Mouse (Mus musculus) midbrain, embryonic 10.5 days (tissue): Measurements from ENCODE around the gene Lyplal1. TPM values are rescaled to one million over a fixed set of nuclear protein-coding genes. Genes with fewer than 3 reads are reported as not detected.

ENCODE experiments used
- DNase-seq: peaks from one replicate; pipeline ENCODE4 v3.0.0-alpha.2; 2017; ENCODE audit warnings: low spot score
- H3K27ac ChIP-seq: fragments of 300-500 bp; sonication (generic); replicated peaks from 2 replicates; pipeline ENCODE4 v1.5.1; 2016; ENCODE audit warnings: mild to moderate bottlenecking
- H3K27me3 ChIP-seq: fragments of 300-500 bp; sonication (generic); 2 replicates; pipeline ENCODE4 v1.6.1; 2016; ENCODE audit warnings: low read depth, mild to moderate bottlenecking; ENCODE audit not compliant: poor library complexity, severe bottlenecking
- H3K36me3 ChIP-seq: fragments of 300-500 bp; sonication (generic); 2 replicates; pipeline ENCODE4 v1.6.1; 2016; ENCODE audit warnings: mild to moderate bottlenecking, moderate library complexity
- H3K4me1 ChIP-seq: fragments of 300-500 bp; sonication (generic); 2 replicates; pipeline ENCODE4 v1.6.1; 2016
- H3K4me3 ChIP-seq: fragments of 300-500 bp; sonication (generic); 2 replicates; pipeline ENCODE4 v1.5.1; 2016; ENCODE audit warnings: mild to moderate bottlenecking, moderate library complexity
- H3K9me3 ChIP-seq: fragments of 300-500 bp; sonication (generic); replicated peaks from 2 replicates; pipeline ENCODE4 v1.6.1; 2016; ENCODE audit warnings: mild to moderate bottlenecking
- WGBS: fragments of 180-500 bp; shearing (Covaris S2); methylation state at CpG from one replicate; pipeline ENCODE4 v1.1.7; 2016; 5-methylcytosine and 5-hydroxymethylcytosine counted together
- polyA plus RNA-seq: library from polyadenylated mRNA; unstranded; fragments of >200 nt; fragmentation: Nextera tagmentation; extraction: Ambion mirVana; gene quantifications from 2 replicates; pipeline ENCODE4 v1.2.1, GENCODE M21; 2016

The Lyplal1 gene
- polyA plus RNA-seq = 19.4 and 21.5 TPM in 2 replicates

DNA sequence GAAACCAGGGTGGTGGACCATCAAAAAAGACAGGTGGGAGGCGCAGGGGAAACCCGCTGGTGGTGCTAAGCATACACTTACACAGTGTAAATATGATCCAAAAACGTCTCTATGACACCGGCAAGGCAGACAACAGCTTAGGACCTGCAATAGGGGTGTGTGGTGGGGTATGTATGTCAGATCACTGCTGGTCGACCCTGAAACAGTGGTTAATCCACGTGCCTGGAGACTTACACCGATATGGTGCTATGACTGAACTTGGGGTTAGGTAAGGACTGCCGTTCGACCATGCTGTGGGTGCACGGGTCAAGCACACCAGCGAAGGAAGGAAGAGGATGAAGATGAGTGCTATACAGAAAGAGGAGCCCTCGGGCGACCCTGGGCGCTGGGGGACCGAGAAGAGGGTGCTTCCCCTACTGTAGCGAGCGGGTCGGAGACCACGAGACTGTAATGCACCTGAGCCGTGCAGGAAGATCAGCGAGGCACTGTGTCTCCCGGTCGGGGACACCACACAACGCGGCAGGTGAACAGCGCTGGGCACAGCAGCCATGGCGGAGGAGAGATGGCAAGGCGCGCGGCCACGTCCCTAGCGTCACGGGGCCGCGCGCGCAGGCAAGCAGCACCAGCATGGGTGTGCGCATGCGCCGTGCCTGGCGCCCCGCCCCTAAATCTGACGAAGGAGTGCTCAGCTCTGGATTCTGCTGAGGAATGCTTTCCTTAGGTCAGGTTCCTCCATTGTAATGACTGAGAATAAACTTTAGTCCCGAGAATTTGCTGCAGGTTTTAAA, at the start of gene Lyplal1:
Lyplal1 (minus strand) TSS at position 610 of the 788 bp plus-strand sequence.
- H3K9me3 ChIP-seq = no peaks in the 10 kb centered on the region
- peaks cover 11% of the 10 kb centered on the region for H3K4me1 ChIP-seq
- H3K27me3 ChIP-seq = no peaks in the 10 kb centered on the region
- H3K4me3 ChIP-seq = peak within 1 kb of the TSS; percentile 73
- H3K27ac ChIP-seq = peak within 1 kb of the TSS; percentile 94
- WGBS = 5% methylated on average over 44 of the region's 44 CpGs
- DNase-seq = peak; percentile 90
- 0 out of 2 replicates have a peak, but pooled peaks cover 2% of the 10 kb centered on the region for H3K36me3 ChIP-seq

DNA sequence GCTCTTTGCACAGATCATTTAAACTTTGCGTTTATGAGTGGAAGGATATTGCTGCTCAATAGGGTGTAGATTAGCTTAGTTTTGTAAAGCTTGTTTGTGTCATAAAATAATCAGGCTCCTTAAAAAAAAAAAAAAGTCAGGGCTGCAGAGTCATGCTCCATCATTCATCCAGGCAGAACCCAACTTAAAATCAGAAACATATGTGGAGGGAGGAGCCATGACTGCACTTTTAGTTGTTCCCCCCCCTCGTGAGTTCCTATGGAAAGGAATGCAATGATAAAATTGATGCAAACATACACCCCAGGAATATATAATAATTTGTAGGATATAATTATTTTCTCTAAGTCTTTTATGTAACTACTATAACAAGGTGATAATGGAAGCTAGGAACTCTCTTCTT, 46.5 kb upstream of the Lyplal1 start:
- H3K27ac ChIP-seq = no peak overlapping the region
- H3K4me1 ChIP-seq = no peaks in the 10 kb centered on the region
- H3K36me3 ChIP-seq = no peaks in the 10 kb centered on the region
- no peak overlapping the region for H3K4me3 ChIP-seq
- H3K27me3 ChIP-seq = no peaks in the 10 kb centered on the region
- H3K9me3 ChIP-seq = no peaks in the 10 kb centered on the region
- DNase-seq = no peak
- 65% methylated on average over 2 of the region's 2 CpGs for WGBS

DNA sequence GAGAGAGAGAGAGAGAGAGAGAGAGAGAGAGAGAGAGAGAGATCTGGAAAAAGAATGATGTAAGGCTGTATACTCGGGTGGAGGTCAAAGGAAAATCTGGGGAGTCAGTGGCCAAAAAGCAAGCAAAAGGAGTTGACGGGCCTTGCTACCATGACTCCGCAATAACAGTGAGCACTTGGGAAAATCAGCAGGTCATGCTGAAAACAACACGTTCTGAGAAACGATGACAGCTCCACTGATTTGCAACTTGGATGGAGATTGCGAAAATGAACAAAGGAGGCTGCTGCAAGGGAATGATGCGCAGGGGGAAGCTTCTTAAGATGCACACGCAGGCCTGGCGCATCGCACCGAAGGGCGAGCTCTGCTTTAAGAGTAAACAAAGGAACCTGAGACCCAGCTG, 46.1 kb upstream of the Lyplal1 start:
- no peak overlapping the region; the same call in 1 of the 2 replicates for H3K27ac ChIP-seq
- DNase-seq = no peak
- 67% methylated on average over 12 of the region's 12 CpGs for WGBS

DNA sequence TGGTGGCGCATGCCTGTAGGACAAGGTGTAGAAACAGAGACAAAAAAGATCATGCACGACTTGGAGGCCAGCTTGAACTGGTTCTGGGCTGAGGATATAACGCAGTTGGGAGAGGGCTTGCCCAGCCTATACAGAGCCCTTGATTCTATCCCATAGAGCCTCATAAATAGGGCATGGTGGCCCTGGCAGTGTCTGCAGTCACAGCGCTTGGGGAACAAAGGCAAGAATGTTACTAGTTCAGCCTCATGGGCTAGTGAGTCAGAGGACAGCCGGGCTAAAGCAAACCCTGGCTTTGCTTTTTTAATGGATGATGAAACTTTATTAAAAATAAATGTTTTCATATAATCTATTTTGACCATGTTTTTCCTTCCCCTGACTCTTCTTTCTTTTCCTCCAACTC, 33.3 kb upstream of the Lyplal1 start:
- Histone ChIP-seq H3K4me1 (0 out of 2 replicates have a peak, but pooled peaks cover 2% of the 10 kb centered on the region), H3K4me3 (no peak overlapping the region), H3K27me3 (no peaks in the 10 kb centered on the region), H3K36me3 (no peaks in the 10 kb centered on the region), H3K27ac (no peak overlapping the region), H3K9me3 (no peaks in the 10 kb centered on the region)
- WGBS = 77% methylated on average over 5 of the region's 5 CpGs
- DNase-seq = no peak

More for the DNA sequence above, 46.1 kb upstream of the Lyplal1 start:
- H3K9me3 ChIP-seq = no peaks in the 10 kb centered on the region
- no peaks in the 10 kb centered on the region for H3K4me1 ChIP-seq
- no peaks in the 10 kb centered on the region for H3K27me3 ChIP-seq
- no peaks in the 10 kb centered on the region for H3K36me3 ChIP-seq
- H3K4me3 ChIP-seq = no peak overlapping the region

DNA sequence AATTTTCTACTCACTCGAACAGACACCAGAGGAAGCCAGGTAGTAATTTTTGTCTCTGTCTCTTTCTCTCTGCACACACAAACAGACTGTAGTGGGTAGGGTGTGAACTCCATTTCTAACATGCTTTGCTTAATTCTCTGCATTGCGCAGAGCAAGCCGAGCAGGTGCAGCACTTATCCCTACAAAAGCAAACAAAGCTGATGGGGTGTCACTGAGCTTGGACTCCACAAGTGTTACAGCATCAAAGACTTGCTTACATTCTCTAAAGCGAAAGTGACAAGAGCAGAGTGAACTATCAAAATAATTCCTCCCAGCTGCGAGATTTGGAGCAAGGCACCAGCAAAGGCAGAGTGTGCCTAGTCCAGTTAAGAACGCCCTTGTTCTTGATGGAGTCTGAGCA, 28.3 kb upstream of the Lyplal1 start:
- 0 out of 2 replicates have a peak, but pooled peaks cover 2% of the 10 kb centered on the region for H3K4me1 ChIP-seq

DNA sequence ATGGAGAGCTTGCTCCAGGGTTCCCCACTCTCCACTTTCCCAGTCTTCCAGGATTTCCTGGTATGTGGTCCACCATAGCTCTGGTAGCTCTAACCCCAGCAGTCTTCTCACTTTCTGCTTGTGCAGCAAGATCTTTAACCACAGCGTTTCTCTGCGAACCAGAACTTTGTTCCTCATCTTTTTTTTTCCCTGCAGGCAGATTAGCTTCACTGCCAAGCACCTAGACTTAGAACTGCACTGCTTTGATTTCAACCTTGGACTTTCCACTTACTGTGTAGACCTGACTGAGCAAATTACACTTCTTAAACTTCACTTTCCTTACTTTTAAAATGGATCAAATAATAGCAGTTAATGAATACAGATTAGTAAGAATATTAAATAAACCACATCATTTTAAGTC, 23.1 kb upstream of the Lyplal1 start:
- no peak overlapping the region for H3K27ac ChIP-seq
- DNase-seq = no peak
- no peak overlapping the region for H3K4me3 ChIP-seq
- WGBS = 84% methylated on average over 2 of the region's 2 CpGs
- H3K9me3 ChIP-seq = no peaks in the 10 kb centered on the region
- no peaks in the 10 kb centered on the region for H3K4me1 ChIP-seq
- no peaks in the 10 kb centered on the region for H3K36me3 ChIP-seq
- no peaks in the 10 kb centered on the region for H3K27me3 ChIP-seq

More for the DNA sequence above, 28.3 kb upstream of the Lyplal1 start:
- Histone ChIP-seq H3K27ac (no peak overlapping the region), H3K27me3 (no peaks in the 10 kb centered on the region), H3K4me3 (no peak overlapping the region), H3K9me3 (no peaks in the 10 kb centered on the region), H3K36me3 (no peaks in the 10 kb centered on the region)
- no peak for DNase-seq
- WGBS = 66% methylated on average over 6 of the region's 6 CpGs

DNA sequence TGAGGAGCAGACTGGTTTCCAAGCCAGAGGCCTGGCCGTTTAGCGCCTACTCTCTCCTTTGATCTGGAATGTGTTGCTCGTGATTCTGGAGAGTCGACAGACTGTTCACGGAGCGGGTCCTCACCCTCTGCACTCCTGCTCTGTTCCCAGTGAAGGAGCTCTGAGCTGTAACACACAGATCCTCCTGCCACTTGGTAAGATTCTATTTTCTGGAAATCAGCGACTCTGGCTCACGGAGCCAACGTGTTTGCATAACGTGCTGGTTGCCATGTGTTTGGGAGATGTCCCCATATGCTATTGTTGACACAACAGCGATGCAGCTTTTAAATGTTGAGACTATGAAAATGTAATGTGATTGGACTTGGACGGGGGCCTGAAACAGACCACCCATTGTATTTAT, 20.8 kb upstream of the Lyplal1 start:
- Histone ChIP-seq H3K4me1 (no peaks in the 10 kb centered on the region), H3K27ac (no peak overlapping the region), H3K36me3 (no peaks in the 10 kb centered on the region), H3K9me3 (no peaks in the 10 kb centered on the region), H3K4me3 (no peak overlapping the region), H3K27me3 (no peaks in the 10 kb centered on the region)
- no peak for DNase-seq
- WGBS = 80% methylated on average over 12 of the region's 12 CpGs

DNA sequence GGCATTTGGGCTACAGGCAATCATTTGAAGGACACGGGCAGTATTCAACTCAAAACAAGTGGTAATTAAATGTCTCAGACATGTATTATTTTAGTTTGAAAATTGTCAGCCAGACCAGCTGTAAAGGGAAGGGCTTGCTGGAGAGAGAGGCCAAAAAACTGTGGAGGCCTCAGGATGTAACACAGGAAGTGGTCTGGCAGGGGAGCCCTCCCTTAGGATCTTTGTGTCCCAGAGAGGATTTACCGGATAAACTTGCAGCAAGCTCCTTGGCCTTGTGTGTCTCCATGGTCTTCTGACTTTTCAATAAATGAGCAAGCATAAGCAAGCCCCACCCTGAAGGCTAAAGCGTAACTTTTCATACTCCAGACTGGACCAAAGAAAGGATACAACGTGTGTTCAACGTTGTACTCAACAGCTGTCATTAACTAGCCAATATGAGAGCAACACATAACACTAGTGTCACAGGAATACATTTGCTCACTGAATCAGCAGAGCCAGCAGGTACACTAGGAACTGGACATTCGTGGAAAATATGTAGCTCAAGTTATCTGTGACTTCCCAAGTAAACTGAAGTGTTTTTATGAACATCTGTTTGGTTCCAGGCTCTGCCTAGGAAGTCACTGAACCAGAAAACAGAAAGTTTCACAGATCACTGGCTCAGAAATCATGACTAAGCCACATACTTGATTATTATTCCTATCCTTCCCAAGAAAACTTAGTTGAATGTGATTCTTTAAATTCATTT, 19.7 kb upstream of the Lyplal1 start:
- no peaks in the 10 kb centered on the region for H3K27me3 ChIP-seq
- no peaks in the 10 kb centered on the region for H3K36me3 ChIP-seq
- DNase-seq = no peak
- no peak overlapping the region for H3K4me3 ChIP-seq
- H3K4me1 ChIP-seq = no peaks in the 10 kb centered on the region
- no peaks in the 10 kb centered on the region for H3K9me3 ChIP-seq
- 0 out of 2 replicates have a peak overlapping the region, but pooled peaks have one; percentile 13 for H3K27ac ChIP-seq
- 88% methylated on average over 6 of the region's 6 CpGs for WGBS

DNA sequence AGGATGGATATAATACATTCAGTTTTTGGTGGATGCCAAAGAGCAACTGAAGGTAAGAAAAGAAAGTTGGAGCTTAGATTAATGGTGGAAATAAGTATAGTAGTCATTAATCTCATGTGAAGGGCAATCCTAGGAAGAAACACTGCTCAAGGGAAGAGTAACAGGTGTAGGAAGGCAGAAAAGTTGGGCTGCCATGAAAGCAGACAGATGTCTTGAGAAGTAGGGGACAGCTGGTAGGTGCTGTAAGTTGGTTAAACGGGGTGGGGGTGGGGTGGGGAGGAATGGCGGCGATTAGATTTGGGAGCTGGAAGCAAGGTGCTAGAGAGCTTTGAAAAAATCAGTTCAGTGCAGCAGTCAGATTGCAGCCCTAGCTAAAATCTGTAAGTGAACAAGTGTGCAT, 14.4 kb upstream of the Lyplal1 start:
- no peak for DNase-seq
- Histone ChIP-seq H3K4me1 (peaks cover 8% of the 10 kb centered on the region), H3K27me3 (no peaks in the 10 kb centered on the region), H3K27ac (no peak overlapping the region), H3K36me3 (no peaks in the 10 kb centered on the region), H3K4me3 (no peak overlapping the region), H3K9me3 (no peaks in the 10 kb centered on the region)
- WGBS = 85% methylated on average over 3 of the region's 3 CpGs

DNA sequence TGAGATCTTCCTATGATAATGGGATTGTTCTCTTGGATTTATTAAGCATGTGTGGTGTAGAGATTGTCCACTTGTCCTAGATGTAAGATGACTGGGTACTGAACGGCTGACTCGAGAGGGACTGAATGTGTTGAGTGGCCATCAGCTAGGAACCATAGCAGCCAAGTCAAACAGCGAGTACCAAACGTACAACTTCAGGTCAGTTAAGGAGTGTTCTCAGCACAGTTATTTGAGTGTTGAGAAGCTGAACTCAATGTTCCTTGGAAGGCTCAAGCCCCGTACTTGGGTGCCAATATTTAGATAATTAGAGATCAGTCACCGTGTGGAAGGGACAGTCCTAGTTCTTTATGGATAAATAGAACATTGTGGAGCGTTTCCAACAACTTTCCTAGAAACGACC, 11.8 kb upstream of the Lyplal1 start:
- H3K27ac ChIP-seq = no peak overlapping the region
- no peak overlapping the region for H3K4me3 ChIP-seq
- no peak for DNase-seq
- H3K9me3 ChIP-seq = no peaks in the 10 kb centered on the region
- H3K36me3 ChIP-seq = no peaks in the 10 kb centered on the region
- H3K27me3 ChIP-seq = no peaks in the 10 kb centered on the region
- WGBS = 92% methylated on average over 8 of the region's 8 CpGs
- peaks cover 14% of the 10 kb centered on the region for H3K4me1 ChIP-seq

DNA sequence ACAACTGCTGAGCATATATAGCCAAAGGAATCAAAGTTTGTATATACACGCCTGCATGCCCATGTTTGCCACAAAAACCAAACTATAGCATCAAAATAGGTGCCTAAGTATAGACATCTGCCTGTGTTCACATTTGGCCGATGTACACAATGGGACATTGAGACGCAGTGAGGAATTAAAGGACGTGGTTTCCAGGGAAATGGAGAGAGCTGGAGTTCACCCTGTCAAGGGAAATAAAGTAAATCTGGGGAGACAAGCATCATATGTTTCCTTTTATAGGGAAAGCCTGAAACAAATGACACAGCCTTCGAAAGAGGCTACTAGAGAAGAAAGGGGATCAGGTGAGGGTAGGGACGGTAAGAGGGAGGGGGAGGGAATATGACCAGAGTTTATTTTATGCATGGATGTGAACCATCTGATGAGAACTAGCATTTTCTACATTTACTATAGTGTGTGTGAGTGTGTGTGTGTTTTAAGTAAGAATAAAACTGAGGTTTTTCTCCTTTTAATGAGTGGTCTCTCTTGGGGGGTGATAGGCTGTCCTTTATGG, 9.3 kb upstream of the Lyplal1 start:
- Histone ChIP-seq H3K9me3 (no peaks in the 10 kb centered on the region), H3K4me3 (no peak overlapping the region), H3K27ac (no peak overlapping the region), H3K36me3 (no peaks in the 10 kb centered on the region), H3K27me3 (no peaks in the 10 kb centered on the region), H3K4me1 (peaks cover 14% of the 10 kb centered on the region)
- DNase-seq = no peak
- 69% methylated on average over 6 of the region's 6 CpGs for WGBS

DNA sequence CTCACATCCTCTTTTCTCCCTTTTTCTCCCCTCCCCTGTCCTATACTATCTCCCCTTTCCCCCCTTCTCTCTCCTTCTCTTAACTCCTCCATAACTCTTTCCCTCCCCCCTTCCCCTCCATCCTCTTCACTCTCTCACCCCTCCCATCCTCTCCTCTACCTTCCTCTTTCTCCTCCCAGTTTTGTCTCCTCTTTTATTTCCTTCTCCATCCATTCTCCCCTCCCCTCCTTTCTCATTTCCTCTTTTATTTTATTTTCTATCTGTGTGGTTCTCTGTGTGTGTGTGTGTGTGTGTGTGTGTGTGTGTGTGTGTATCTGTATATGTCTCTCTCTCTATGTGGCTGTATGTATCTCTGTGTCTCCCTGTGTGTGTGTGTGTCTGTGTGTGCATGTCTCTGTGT, 6.6 kb upstream of the Lyplal1 start:
- no peak overlapping the region for H3K27ac ChIP-seq
- no peak overlapping the region for H3K4me3 ChIP-seq
- H3K4me1 ChIP-seq = peaks cover 14% of the 10 kb centered on the region
- no peaks in the 10 kb centered on the region for H3K27me3 ChIP-seq
- no peak for DNase-seq
- no peaks in the 10 kb centered on the region for H3K36me3 ChIP-seq
- H3K9me3 ChIP-seq = no peaks in the 10 kb centered on the region

DNA sequence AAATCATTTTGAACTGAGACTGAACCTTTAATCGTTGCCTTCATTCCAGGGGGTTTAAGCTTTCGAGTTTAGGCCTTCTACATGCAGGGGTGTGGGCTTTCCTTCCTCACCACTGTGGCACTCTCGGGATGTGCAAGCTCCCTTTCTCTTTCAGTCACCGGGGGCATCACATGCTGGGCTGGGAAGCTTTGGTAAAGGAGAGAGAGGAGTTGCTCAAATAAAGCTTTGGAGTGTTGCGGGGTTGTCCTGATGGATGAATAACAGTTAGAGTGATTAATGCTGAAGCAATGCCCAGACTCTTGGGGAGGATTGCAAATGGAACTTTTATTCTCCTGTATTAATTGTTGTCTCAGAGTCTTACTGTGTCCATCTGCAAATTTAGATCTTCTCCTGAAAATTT, 2.7 kb upstream of the Lyplal1 start:
- Histone ChIP-seq H3K36me3 (no peaks in the 10 kb centered on the region), H3K27me3 (no peaks in the 10 kb centered on the region), H3K27ac (no peak overlapping the region), H3K4me3 (no peak overlapping the region), H3K9me3 (no peaks in the 10 kb centered on the region), H3K4me1 (peaks cover 11% of the 10 kb centered on the region)
- 55% methylated on average over 5 of the region's 5 CpGs for WGBS
- DNase-seq = no peak
